Mouse (Mus musculus) lung, postnatal 0 days (tissue): ENCODE measurements around the gene Slc28a3.

Experiments
- CTCF ChIP-seq: IDR thresholded peaks from 2 replicates; pipeline ENCODE4 v1.5.1; 2016; ENCODE audit warnings: antibody characterized with exemption, mild to moderate bottlenecking
- EP300 ChIP-seq: IDR thresholded peaks from 2 replicates; pipeline ENCODE4 v1.6.1; 2016; ENCODE audit warnings: antibody characterized with exemption, mild to moderate bottlenecking, control low read depth

DNA sequence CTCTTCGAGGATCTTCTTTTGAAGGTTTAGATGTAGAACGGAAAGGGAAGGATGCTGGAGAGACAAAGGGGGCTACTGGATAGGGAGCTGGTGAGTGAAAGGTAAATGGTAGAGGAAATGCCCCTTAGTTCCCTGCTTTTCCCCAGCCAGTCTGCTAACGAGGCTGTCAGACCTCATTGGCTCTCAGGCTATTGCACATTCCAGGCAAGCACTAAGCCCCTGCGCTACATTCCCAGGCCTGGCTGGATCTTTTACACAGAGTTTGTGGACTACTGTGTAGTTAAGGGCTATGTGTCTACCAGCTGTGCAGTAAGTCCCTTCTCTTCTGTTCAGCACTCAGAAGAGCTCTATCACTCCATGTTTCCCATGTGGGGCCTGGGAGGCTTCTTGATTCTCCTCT, 72.3 kb downstream of the Slc28a3 start:
- TF ChIP-seq CTCF (no peak), EP300 (no peak)
